In genomic region chr5:138769126-138769525, GRCm38 (mm10) we compare ENCODE assay signal across 25 mouse cellular contexts. TPM values are rescaled to one million over a fixed set of nuclear protein-coding genes. Genes with fewer than 3 reads are reported as not detected.
DNase-seq lines count a peak whose midpoint lies in the region; ATAC-seq and TF ChIP-seq lines count a peak whose summit lies in the region.
"Had no signal": no experiment of that assay in that cellular context is flagged by ENCODE, and none has a peak within 500 bp of the region (broad histone marks: within the 10 kb centered on the region; RNA-seq: fewer than 3 reads in every experiment).

No protein-coding gene starts in this region.

- H3K4me2 ChIP-seq in heart, embryonic 11.5 days, result no peak overlapping the region
- H3K4me2 ChIP-seq in lung, embryonic 16.5 days (ENCODE audit: low read depth, low read length), result no peak overlapping the region
- no peak overlapping the region for H3K4me2 ChIP-seq in stomach, postnatal 0 days (replicated peaks; ENCODE audit: low read depth)
- H3K4me2 ChIP-seq in midbrain, embryonic 16.5 days (ENCODE audit: low read length), result no peak overlapping the region
- H3K4me2 ChIP-seq: hindbrain, embryonic 12.5 days; midbrain, embryonic 11.5 days had no signal

- 65% methylated on average over 5 of the region's 5 CpGs for WGBS in heart, adult 2 months
- 63% methylated on average over 5 of the region's 5 CpGs for WGBS in heart, embryonic 11.5 days (ENCODE audit: insufficient replicate concordance)
- WGBS in lung, embryonic 16.5 days, result 44% methylated on average over 5 of the region's 5 CpGs
- 62% methylated on average over 5 of the region's 5 CpGs for WGBS in stomach, postnatal 0 days
- WGBS in thymus, adult 2 months, result 93% methylated on average over 5 of the region's 5 CpGs
- 91% methylated on average over 5 of the region's 5 CpGs for WGBS in midbrain, embryonic 16.5 days

- no peaks in the 10 kb centered on the region for H3K27me3 ChIP-seq in heart, adult 2 months (ENCODE audit: control insufficient read depth, insufficient read depth, low read length)
- H3K27me3 ChIP-seq in heart, embryonic 11.5 days (ENCODE audit: control insufficient read depth, insufficient read depth, low read length), result no peaks in the 10 kb centered on the region
- no peaks in the 10 kb centered on the region for H3K27me3 ChIP-seq in lung, embryonic 16.5 days (ENCODE audit: control insufficient read depth, insufficient read depth, low read depth, low read length)
- H3K27me3 ChIP-seq in stomach, postnatal 0 days (ENCODE audit: control insufficient read depth, insufficient read depth, low read length), result no peaks in the 10 kb centered on the region
- no peaks in the 10 kb centered on the region for H3K27me3 ChIP-seq in thymus, adult 2 months (ENCODE audit: control insufficient read depth, insufficient read depth, low read length)
- no peaks in the 10 kb centered on the region for H3K27me3 ChIP-seq in midbrain, embryonic 16.5 days (ENCODE audit: control insufficient read depth, insufficient read depth, low read depth, low read length)
- H3K27me3 ChIP-seq: hindbrain, embryonic 12.5 days; Patski had no signal

- H3K36me3 ChIP-seq in heart, adult 2 months (ENCODE audit: control insufficient read depth, insufficient read depth, low read length), result no peaks in the 10 kb centered on the region
- H3K36me3 ChIP-seq in heart, embryonic 11.5 days (ENCODE audit: control insufficient read depth, insufficient read depth, low read length), result no peaks in the 10 kb centered on the region
- no peaks in the 10 kb centered on the region for H3K36me3 ChIP-seq in lung, embryonic 16.5 days (ENCODE audit: control insufficient read depth, insufficient read depth, low read length)
- no peaks in the 10 kb centered on the region for H3K36me3 ChIP-seq in stomach, postnatal 0 days (ENCODE audit: control insufficient read depth, insufficient read depth, low read length)
- no peaks in the 10 kb centered on the region for H3K36me3 ChIP-seq in thymus, adult 2 months (ENCODE audit: control insufficient read depth, insufficient read depth, low read length)
- peaks cover 10% of the 10 kb centered on the region; the same call in 1 of the 2 replicates for H3K36me3 ChIP-seq in midbrain, embryonic 16.5 days (ENCODE audit: control insufficient read depth, insufficient read depth, low read length)

- TF ChIP-seq POLR2A in heart, adult 2 months (IDR thresholded peaks at IDR 0.05; ENCODE audit: insufficient read depth, low read depth, low read length), result no peak
- TF ChIP-seq POLR2A in thymus, adult 2 months (IDR thresholded peaks at IDR 0.05; ENCODE audit: control insufficient read depth, extremely low read depth, insufficient read depth, low read length, poor library complexity), result no peak

- intact Hi-C loops in heart, adult 2 months (cut with DNase I), result no loop called here
- intact Hi-C loops in heart, postnatal 14 days (cut with DNase I), result no loop called here
- intact Hi-C loops in gastrocnemius, postnatal 36 days (cut with DNase I), result no loop called here

- no peak overlapping the region for H3K4me3 ChIP-seq in heart, adult 2 months
- no peak overlapping the region for H3K4me3 ChIP-seq in heart, embryonic 11.5 days (ENCODE audit: low read depth, low read length)
- H3K4me3 ChIP-seq in lung, embryonic 16.5 days (ENCODE audit: low read length), result no peak overlapping the region
- H3K4me3 ChIP-seq in stomach, postnatal 0 days (ENCODE audit: low read depth, low read length), result no peak overlapping the region
- no peak overlapping the region for H3K4me3 ChIP-seq in thymus, adult 2 months (ENCODE audit: control insufficient read depth, insufficient read depth, low read length)
- H3K4me3 ChIP-seq in midbrain, embryonic 16.5 days (ENCODE audit: low read depth, low read length), result no peak overlapping the region
- H3K4me3 ChIP-seq: hindbrain, embryonic 12.5 days had no signal

- no peak for ATAC-seq in heart, embryonic 11.5 days (replicated peaks; ENCODE audit: insufficient number of reproducible peaks, low FRiP score, low TSS enrichment)
- ATAC-seq in lung, embryonic 16.5 days (ENCODE audit: low read depth), result peak; percentile 88
- ATAC-seq in stomach, postnatal 0 days (ENCODE audit: low FRiP score, low TSS enrichment), result peak; percentile 35; the same call in 1 of the 2 replicates
- ATAC-seq in midbrain, embryonic 16.5 days, result no peak
- ATAC-seq: liver, postnatal 0 days; Patski had no signal

- H3K9ac ChIP-seq in heart, adult 2 months (ENCODE audit: low read depth, low read length), result no peak overlapping the region
- no peak overlapping the region for H3K9ac ChIP-seq in heart, embryonic 11.5 days (ENCODE audit: low read depth, low read length)
- no peak overlapping the region for H3K9ac ChIP-seq in lung, embryonic 16.5 days (ENCODE audit: low read length)
- H3K9ac ChIP-seq in stomach, postnatal 0 days (ENCODE audit: low read length), result no peak overlapping the region
- H3K9ac ChIP-seq in midbrain, embryonic 16.5 days (ENCODE audit: low read depth, low read length), result no peak overlapping the region
- H3K9ac ChIP-seq: hindbrain, embryonic 12.5 days; liver, postnatal 0 days had no signal

- DNase-seq in heart, adult 2 months, result peak; percentile 61 to 76
- peak; percentile 69 for DNase-seq in heart, postnatal 14 days
- no peak for DNase-seq in stomach, postnatal 0 days (ENCODE audit: low spot score)
- DNase-seq in gastrocnemius, postnatal 36 days, result no peak
- DNase-seq in thymus, adult 2 months, result no peak
- DNase-seq: B cell, adult 2 months; cerebellum, adult 11 months; cerebellum, postnatal 36 days; liver, postnatal 0 days; right cerebral cortex, adult 18-20 months; spleen, adult 18-20 months had no signal

- H3K79me2 ChIP-seq in heart, adult 2 months (replicated peaks; ENCODE audit: control insufficient read depth, insufficient read depth, low read length), result no peaks in the 10 kb centered on the region

- TF ChIP-seq EP300 in heart, adult 2 months (IDR thresholded peaks at IDR 0.05; ENCODE audit: insufficient read depth, low read depth, low read length), result peak; percentile 55; the same call in 1 of the 2 replicates
- TF ChIP-seq EP300 in stomach, postnatal 0 days (optimal IDR thresholded peaks at IDR 0.05), result no peak

- no peaks in the 10 kb centered on the region for H3K9me3 ChIP-seq in heart, embryonic 11.5 days (replicated peaks; ENCODE audit: control insufficient read depth, low read length)
- no peaks in the 10 kb centered on the region for H3K9me3 ChIP-seq in lung, embryonic 16.5 days (ENCODE audit: control insufficient read depth, low read length)
- no peaks in the 10 kb centered on the region for H3K9me3 ChIP-seq in stomach, postnatal 0 days (ENCODE audit: control insufficient read depth, low read length)
- H3K9me3 ChIP-seq in midbrain, embryonic 16.5 days (replicated peaks; ENCODE audit: control insufficient read depth, low read length, poor library complexity, severe bottlenecking), result no peaks in the 10 kb centered on the region
- H3K9me3 ChIP-seq: hindbrain, embryonic 12.5 days had no signal

- TF ChIP-seq CTCF in heart, adult 2 months (IDR thresholded peaks at IDR 0.05), result no peak
- TF ChIP-seq CTCF in stomach, postnatal 0 days (IDR thresholded peaks at IDR 0.05; ENCODE audit: low read depth), result no peak
- no peak for TF ChIP-seq CTCF in thymus, adult 2 months (IDR thresholded peaks at IDR 0.05; ENCODE audit: borderline replicate concordance, control insufficient read depth, extremely low read depth, insufficient read depth, low read length, poor library complexity)

- peaks cover 3% of the 10 kb centered on the region; the same call in 1 of the 2 replicates for H3K4me1 ChIP-seq in heart, adult 2 months (ENCODE audit: control insufficient read depth, insufficient read depth, low read length)
- no peaks in the 10 kb centered on the region for H3K4me1 ChIP-seq in heart, embryonic 11.5 days (ENCODE audit: control insufficient read depth, insufficient read depth, low read length)
- peaks cover 4% of the 10 kb centered on the region; the same call in 1 of the 2 replicates for H3K4me1 ChIP-seq in lung, embryonic 16.5 days (replicated peaks; ENCODE audit: control insufficient read depth, insufficient read depth, low read length)
- no peaks in the 10 kb centered on the region for H3K4me1 ChIP-seq in stomach, postnatal 0 days (replicated peaks; ENCODE audit: control insufficient read depth, insufficient read depth)
- H3K4me1 ChIP-seq in thymus, adult 2 months (replicated peaks; ENCODE audit: control insufficient read depth, insufficient read depth, low read length), result no peaks in the 10 kb centered on the region
- no peaks in the 10 kb centered on the region for H3K4me1 ChIP-seq in midbrain, embryonic 16.5 days (ENCODE audit: control insufficient read depth, insufficient read depth, low read length)
- H3K4me1 ChIP-seq: hindbrain, embryonic 12.5 days had no signal

- no peak overlapping the region for H3K27ac ChIP-seq in heart, adult 2 months
- no peak overlapping the region for H3K27ac ChIP-seq in heart, embryonic 11.5 days (ENCODE audit: low read depth, low read length)
- no peak overlapping the region for H3K27ac ChIP-seq in lung, embryonic 16.5 days (ENCODE audit: low read length)
- H3K27ac ChIP-seq in stomach, postnatal 0 days (replicated peaks), result no peak overlapping the region
- no peak overlapping the region for H3K27ac ChIP-seq in thymus, adult 2 months (ENCODE audit: control insufficient read depth, insufficient read depth, low read length)
- H3K27ac ChIP-seq in midbrain, embryonic 16.5 days (ENCODE audit: low read length), result no peak overlapping the region
- H3K27ac ChIP-seq: hindbrain, embryonic 12.5 days; kidney, postnatal 0 days had no signal

RNA-seq across cellular contexts. Expression of gene Fam20c, which starts 14.8 kb away (rescaled TPM):
- 10 to 100 TPM; 11.3 to 14.7 TPM for total RNA-seq in heart, adult 2 months (2021)
- 10.0 and 11.0 TPM in 2 replicates for polyA plus RNA-seq in heart, adult 2 months (2012; rRNA removed)
- 3.0 and 3.7 TPM in 2 replicates for polyA plus RNA-seq in heart, embryonic 11.5 days (2014; fragmentation: Nextera tagmentation; extraction: Ambion mirVana)
- 10 to 100 TPM in 1 of 2 experiments, 1 to 10 TPM in 1; 9.9 to 10.4 TPM for total RNA-seq in heart, postnatal 14 days (2021)
- 4.0 and 5.6 TPM in 2 replicates for polyA plus RNA-seq in lung, embryonic 16.5 days (2015; fragmentation: Nextera tagmentation; extraction: Ambion mirVana)
- polyA plus RNA-seq in stomach, postnatal 0 days (2015; fragmentation: Nextera tagmentation; extraction: Ambion mirVana), result 5.5 and 6.1 TPM in 2 replicates
- 10 to 100 TPM; 13.9 to 16.3 TPM for total RNA-seq in gastrocnemius, postnatal 36 days (2021)
- polyA plus RNA-seq in thymus, adult 2 months (2012; rRNA removed), result 9.8 and 11.0 TPM in 2 replicates
- polyA plus RNA-seq in midbrain, embryonic 16.5 days (2015; fragmentation: Nextera tagmentation; extraction: Ambion mirVana), result 41.9 and 44.7 TPM in 2 replicates

RNA-seq across cellular contexts. Expression of gene Gm5294, which starts 50.8 kb away (rescaled TPM):
- total RNA-seq in heart, adult 2 months (2021), result not detected
- polyA plus RNA-seq in heart, adult 2 months (2012; rRNA removed), result not detected in 2 replicates
- polyA plus RNA-seq in heart, embryonic 11.5 days (2014; fragmentation: Nextera tagmentation; extraction: Ambion mirVana), result not detected in 2 replicates
- not detected for total RNA-seq in heart, postnatal 14 days (2021)
- polyA plus RNA-seq in lung, embryonic 16.5 days (2015; fragmentation: Nextera tagmentation; extraction: Ambion mirVana), result not detected in 2 replicates
- not detected in 2 replicates for polyA plus RNA-seq in stomach, postnatal 0 days (2015; fragmentation: Nextera tagmentation; extraction: Ambion mirVana)
- total RNA-seq in gastrocnemius, postnatal 36 days (2021), result not detected
- polyA plus RNA-seq in thymus, adult 2 months (2012; rRNA removed), result 0.23 and 0.42 TPM in 2 replicates
- polyA plus RNA-seq in midbrain, embryonic 16.5 days (2015; fragmentation: Nextera tagmentation; extraction: Ambion mirVana), result not detected in 2 replicates
- total RNA-seq: layer of hippocampus, postnatal 10 days had no signal
- polyA plus RNA-seq: embryonic facial prominence, embryonic 11.5 days; frontal cortex, adult 2 months; gonadal fat pad, adult 2 months; intestine, embryonic 14.5 days; kidney, postnatal 0 days; limb, embryonic 14.5 days; liver, postnatal 0 days; midbrain, embryonic 11.5 days; Patski; urinary bladder, adult 2 months had no signal

Comparison
In these comparisons a context has a peak if more than half of its experiments do, and no peak if none do; other contexts are left out.
1. DNase-seq: peak in heart, adult 2 months (2 of 2) and heart, postnatal 14 days (2 of 2); none in stomach, postnatal 0 days (single experiment), gastrocnemius, postnatal 36 days (0 of 2) and thymus, adult 2 months (single experiment).
2. ATAC-seq: peak in lung, embryonic 16.5 days (single experiment) and stomach, postnatal 0 days (single experiment); none in heart, embryonic 11.5 days (single experiment) and midbrain, embryonic 16.5 days (single experiment).